Mouse (Mus musculus) midbrain, embryonic 16.5 days (tissue): ENCODE data around the gene Pxn. TPM values are rescaled to one million over a fixed set of nuclear protein-coding genes. Genes with fewer than 3 reads are reported as not detected.
A peak's percentile ranks its signal among the peaks of the same experiment; 100 is the strongest.
"Not testable (repeated sequence)": the region's sequence is repeated elsewhere in the genome, so short reads cannot be mapped to it uniquely, and the experiment has no call there.

Source experiments
- ATAC-seq: fragments of 200-750 bp; cut with Nextera tagmentation; 2 replicates; pipeline ENCODE4 v1.8.0; 2017; ENCODE audit warnings: moderate TSS enrichment
- H3K27ac ChIP-seq: fragments of 300-500 bp; sonication (generic); 2 replicates; pipeline ENCODE4 v1.5.1; 2014; ENCODE audit warnings: mild to moderate bottlenecking, low read length, mixed read lengths
- H3K27me3 ChIP-seq: fragments of 300-500 bp; sonication (generic); 2 replicates; pipeline ENCODE4 v1.6.1; 2014; ENCODE audit warnings: low read depth, low read length, mixed read lengths; ENCODE audit not compliant: control insufficient read depth, insufficient read depth
- H3K36me3 ChIP-seq: fragments of 300-500 bp; sonication (generic); 2 replicates; pipeline ENCODE4 v1.6.1; 2014; ENCODE audit warnings: mild to moderate bottlenecking, low read length, moderate library complexity, mixed read lengths; ENCODE audit not compliant: control insufficient read depth, insufficient read depth
- H3K4me1 ChIP-seq: fragments of 300-500 bp; sonication (generic); 2 replicates; pipeline ENCODE4 v1.6.1; 2014; ENCODE audit warnings: mild to moderate bottlenecking, low read length, mixed read lengths; ENCODE audit not compliant: control insufficient read depth, insufficient read depth
- H3K4me2 ChIP-seq: fragments of 300-500 bp; sonication (generic); 2 replicates; pipeline ENCODE4 v1.6.1; 2014; ENCODE audit warnings: mild to moderate bottlenecking, low read length, mixed read lengths
- H3K4me3 ChIP-seq: fragments of 300-500 bp; sonication (generic); 2 replicates; pipeline ENCODE4 v1.5.1; 2014; ENCODE audit warnings: low read depth, mild to moderate bottlenecking, low read length, moderate library complexity, mixed read lengths
- H3K9ac ChIP-seq: fragments of 300-500 bp; sonication (generic); 2 replicates; pipeline ENCODE4 v1.6.1; 2014; ENCODE audit warnings: low read depth, low read length, mixed read lengths
- H3K9me3 ChIP-seq: fragments of 300-500 bp; sonication (generic); replicated peaks from 2 replicates; pipeline ENCODE4 v1.6.1; 2014; ENCODE audit warnings: mild to moderate bottlenecking, low read length, mixed read lengths; ENCODE audit not compliant: control insufficient read depth, poor library complexity, severe bottlenecking
- WGBS: fragments of 180-500 bp; shearing (Covaris S2); extraction: QIAGEN DNeasy Blood & Tissue Kit; methylation state at CpG from one replicate; pipeline ENCODE4 v1.1.7; 2014; 5-methylcytosine and 5-hydroxymethylcytosine counted together
- polyA plus RNA-seq: library from polyadenylated mRNA; unstranded; fragments of >200 nt; fragmentation: Nextera tagmentation; extraction: Ambion mirVana; gene quantifications from 2 replicates; pipeline ENCODE4 v1.2.1, GENCODE M21; 2015

The Pxn gene
- polyA plus RNA-seq, 1 experiment from 2014 or later = 18.3 TPM

- no peaks in the 10 kb centered on the region for H3K9me3 ChIP-seq
- H3K27me3 ChIP-seq = no peaks in the 10 kb centered on the region
- H3K4me1 ChIP-seq = peaks cover 11% of the 10 kb centered on the region
- H3K36me3 ChIP-seq = no peaks in the 10 kb centered on the region
- no peak overlapping the region for H3K4me2 ChIP-seq
- 90% methylated on average over 6 of the region's 6 CpGs for WGBS
- no peak overlapping the region for H3K4me3 ChIP-seq
- ATAC-seq = no peak
- no peak overlapping the region for H3K9ac ChIP-seq
- no peak overlapping the region for H3K27ac ChIP-seq
These were observed 7.9 kb downstream of the Pxn start for GRCm38 (mm10) chr5:115514346-115514745.

- ATAC-seq = no peak; the same call in 1 of the 2 replicates
- Histone ChIP-seq H3K27ac (peak overlapping the region; percentile 1; the same call in 1 of the 2 replicates), H3K4me2 (no peak overlapping the region)
These were observed 8.6 kb downstream of the Pxn start for GRCm38 (mm10) chr5:115514896-115515587.

GRCm38 (mm10) chr5:115516081-115516907, 9.8 kb downstream of the Pxn start:
- H3K4me1 ChIP-seq = no peaks in the 10 kb centered on the region
- ATAC-seq = no peak
- H3K9me3 ChIP-seq = no peaks in the 10 kb centered on the region
- no peaks in the 10 kb centered on the region for H3K27me3 ChIP-seq
- H3K9ac ChIP-seq = no peak overlapping the region
- H3K36me3 ChIP-seq = no peaks in the 10 kb centered on the region
- H3K4me2 ChIP-seq = no peak overlapping the region
- no peak overlapping the region for H3K4me3 ChIP-seq
- H3K27ac ChIP-seq = no peak overlapping the region
- WGBS = 81% methylated on average over 32 of the region's 32 CpGs

More at GRCm38 (mm10) chr5:115514896-115515587, 8.6 kb downstream of the Pxn start:
- Histone ChIP-seq H3K36me3 (no peaks in the 10 kb centered on the region), H3K4me1 (peaks cover 4% of the 10 kb centered on the region), H3K27me3 (no peaks in the 10 kb centered on the region), H3K9me3 (no peaks in the 10 kb centered on the region), H3K9ac (no peak overlapping the region), H3K4me3 (no peak overlapping the region)
- 64% methylated on average over 20 of the region's 20 CpGs for WGBS

GRCm38 (mm10) chr5:115516908-115517307, 10.4 kb downstream of the Pxn start:
- Histone ChIP-seq H3K4me3 (no peak overlapping the region), H3K36me3 (no peaks in the 10 kb centered on the region), H3K27ac (no peak overlapping the region), H3K4me2 (no peak overlapping the region), H3K9me3 (no peaks in the 10 kb centered on the region), H3K27me3 (no peaks in the 10 kb centered on the region), H3K4me1 (no peaks in the 10 kb centered on the region), H3K9ac (no peak overlapping the region)
- 92% methylated on average over 7 of the region's 7 CpGs for WGBS
- ATAC-seq = no peak

GRCm38 (mm10) chr5:115517501-115517900, 11.0 kb downstream of the Pxn start:
- WGBS = 95% methylated on average over 9 of the region's 9 CpGs

GRCm38 (mm10) chr5:115518214-115518613, 11.7 kb downstream of the Pxn start:
- not testable (repeated sequence) for H3K9me3 ChIP-seq, H3K4me3 ChIP-seq, H3K36me3 ChIP-seq, H3K9ac ChIP-seq, H3K27ac ChIP-seq, H3K4me1 ChIP-seq, H3K4me2 ChIP-seq, ATAC-seq, H3K27me3 ChIP-seq
- WGBS = 93% methylated on average over 6 of the region's 8 CpGs

More at GRCm38 (mm10) chr5:115517501-115517900, 11.0 kb downstream of the Pxn start:
- no peak overlapping the region for H3K9ac ChIP-seq
- no peak overlapping the region for H3K27ac ChIP-seq
- H3K9me3 ChIP-seq = no peaks in the 10 kb centered on the region
- H3K4me1 ChIP-seq = no peaks in the 10 kb centered on the region
- H3K4me2 ChIP-seq = no peak overlapping the region
- H3K36me3 ChIP-seq = no peaks in the 10 kb centered on the region
- ATAC-seq = no peak
- H3K4me3 ChIP-seq = no peak overlapping the region
- no peaks in the 10 kb centered on the region for H3K27me3 ChIP-seq

GRCm38 (mm10) chr5:115520325-115520869, 13.9 kb downstream of the Pxn start:
- Histone ChIP-seq H3K9ac (no peak overlapping the region), H3K27me3 (no peaks in the 10 kb centered on the region), H3K4me2 (no peak overlapping the region), H3K4me1 (peaks cover 5% of the 10 kb centered on the region; the same call in 1 of the 2 replicates), H3K27ac (no peak overlapping the region), H3K9me3 (no peaks in the 10 kb centered on the region), H3K36me3 (no peaks in the 10 kb centered on the region), H3K4me3 (no peak overlapping the region)
- 80% methylated on average over 21 of the region's 21 CpGs for WGBS
- no peak for ATAC-seq

- Histone ChIP-seq H3K4me3 (no peak overlapping the region), H3K9me3 (no peaks in the 10 kb centered on the region), H3K4me1 (peaks cover 5% of the 10 kb centered on the region; the same call in 1 of the 2 replicates), H3K4me2 (no peak overlapping the region), H3K27ac (peak overlapping the region; percentile 28), H3K36me3 (no peaks in the 10 kb centered on the region), H3K9ac (no peak overlapping the region), H3K27me3 (no peaks in the 10 kb centered on the region)
- WGBS = 75% methylated on average over 21 of the region's 21 CpGs
- no peak for ATAC-seq
These were observed 15.3 kb downstream of the Pxn start for GRCm38 (mm10) chr5:115521553-115522461.
